Mouse (Mus musculus): ENCODE measurements around the gene Manf. TPM values are rescaled to one million over a fixed set of nuclear protein-coding genes. Genes with fewer than 3 reads are reported as not detected.

The Manf gene
- polyA plus RNA-seq, 1 experiment from 2014 or later: 249 TPM

DNA sequence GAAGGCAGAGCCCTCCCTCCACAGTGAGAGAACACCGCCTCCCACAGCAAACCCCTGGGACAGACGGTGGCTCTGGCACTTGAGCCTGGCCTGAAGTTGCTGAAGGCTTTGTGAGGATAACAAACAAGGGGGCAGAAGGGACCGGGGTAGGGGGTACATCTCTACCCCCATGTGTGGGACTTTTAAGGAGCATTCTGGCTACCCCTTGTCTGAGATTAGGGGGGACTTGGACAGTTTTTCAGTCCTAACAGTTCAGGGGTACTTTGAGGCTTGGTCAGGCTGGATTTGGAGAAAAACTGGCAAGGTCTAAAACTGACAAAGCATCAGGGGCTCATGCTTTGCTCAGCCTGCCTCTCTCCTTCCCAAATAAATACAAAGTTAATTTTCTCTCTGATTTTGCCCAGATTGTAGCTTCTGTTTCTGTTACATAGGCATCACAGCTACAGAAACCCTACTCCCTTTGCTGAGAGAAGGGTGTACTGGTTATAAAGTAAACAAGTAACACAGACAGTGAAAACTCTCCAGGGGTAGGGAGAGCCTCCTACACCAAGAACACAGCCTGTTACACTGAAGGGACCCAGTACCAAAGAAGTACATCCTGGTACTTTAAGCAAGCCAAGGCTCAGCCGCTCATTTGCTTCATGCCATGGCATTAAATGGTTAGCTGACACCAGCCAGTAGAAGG is 10.6 kb downstream of the Manf start:
- Histone ChIP-seq H3K36me3 (replicated peaks) (peaks cover 97% of the 10 kb centered on the region), H3K4me1 (peaks cover 52% of the 10 kb centered on the region), H3K27ac (no peak overlapping the region), H3K27me3 (ENCODE audit: poor library complexity, severe bottlenecking) (no peaks in the 10 kb centered on the region), H3K9me3 (no peaks in the 10 kb centered on the region), H3K4me3 (no peak overlapping the region)
- DNase-seq (ENCODE audit: extremely low spot score, low spot score): no peak
- WGBS: 72% methylated on average over 4 of the region's 4 CpGs

DNA sequence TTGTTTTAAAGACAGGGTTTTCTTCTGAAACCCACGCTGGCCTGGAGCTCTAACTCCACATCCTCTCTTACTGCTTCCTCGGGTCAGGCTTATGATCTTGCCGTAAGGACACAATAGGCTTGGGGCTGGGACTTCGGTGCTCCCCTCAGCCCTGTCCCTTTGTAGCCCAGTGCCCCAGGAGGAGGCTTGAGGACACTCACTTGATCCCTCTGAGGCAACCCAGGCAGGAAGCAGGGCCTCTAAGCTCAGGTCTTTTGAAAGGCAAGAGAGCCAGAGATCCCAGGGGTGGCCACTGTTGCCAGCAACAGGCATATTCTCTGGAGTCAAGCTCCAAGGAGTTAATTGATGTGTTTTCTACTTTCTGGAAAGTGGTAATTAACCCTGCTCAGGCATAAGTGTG is 12.3 kb downstream of the Manf start:
- WGBS: 65% methylated on average over 4 of the region's 4 CpGs
- Histone ChIP-seq H3K27ac (no peak overlapping the region), H3K4me1 (peaks cover 36% of the 10 kb centered on the region), H3K9me3 (no peaks in the 10 kb centered on the region), H3K4me3 (no peak overlapping the region), H3K27me3 (ENCODE audit: poor library complexity, severe bottlenecking) (no peaks in the 10 kb centered on the region), H3K36me3 (replicated peaks) (peaks cover 98% of the 10 kb centered on the region)
- no peak for DNase-seq (ENCODE audit: extremely low spot score, low spot score)

DNA sequence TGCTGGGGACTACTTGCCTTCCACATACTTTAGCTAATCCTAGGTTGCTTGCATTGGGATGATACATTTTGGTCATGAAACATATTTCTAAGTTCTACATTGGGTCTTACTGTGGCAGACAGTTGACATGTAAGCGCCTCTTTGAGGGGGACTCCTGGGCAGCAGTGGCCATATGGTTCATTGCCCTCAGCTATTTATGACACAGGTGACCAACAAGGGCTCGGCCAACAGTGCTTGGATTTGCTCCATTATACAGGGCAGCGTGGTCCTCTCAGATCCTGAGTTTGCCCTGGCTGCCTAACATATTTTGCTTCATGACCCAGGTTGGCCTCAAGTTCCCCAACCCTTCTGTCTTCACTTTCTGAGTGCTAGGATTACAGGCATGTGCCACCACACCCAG is 15.1 kb downstream of the Manf start:
- H3K36me3 ChIP-seq (replicated peaks): peaks cover 94% of the 10 kb centered on the region
- no peaks in the 10 kb centered on the region for H3K9me3 ChIP-seq
- no peaks in the 10 kb centered on the region for H3K27me3 ChIP-seq (ENCODE audit: poor library complexity, severe bottlenecking)
- 90% methylated on average over 3 of the region's 3 CpGs for WGBS
- H3K4me3 ChIP-seq: no peak overlapping the region
- peaks cover 8% of the 10 kb centered on the region for H3K4me1 ChIP-seq
- no peak for DNase-seq (ENCODE audit: extremely low spot score, low spot score)
- no peak overlapping the region for H3K27ac ChIP-seq

DNA sequence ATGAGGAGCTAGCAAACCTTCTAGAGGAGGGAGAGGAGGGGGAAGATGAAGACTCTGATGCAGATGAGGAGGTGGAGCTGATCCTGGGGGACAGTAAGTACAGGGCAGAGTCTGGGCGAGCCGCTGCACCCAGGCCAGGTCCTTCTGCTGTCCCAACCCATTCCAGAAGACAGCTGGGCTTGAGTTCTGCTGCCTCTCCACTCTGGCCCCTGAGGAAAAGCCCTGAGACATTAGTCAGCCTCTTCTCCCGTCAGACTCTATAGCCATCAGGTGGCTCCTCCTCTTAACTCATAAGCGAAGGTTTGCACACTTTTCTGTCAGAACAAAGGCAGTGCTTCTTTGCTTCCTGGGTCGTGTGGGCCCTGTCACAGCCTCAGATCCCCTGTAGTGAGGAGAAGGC is 17.6 kb downstream of the Manf start:
- 91% methylated on average over 5 of the region's 5 CpGs for WGBS
- Histone ChIP-seq H3K4me1 (no peaks in the 10 kb centered on the region), H3K9me3 (no peaks in the 10 kb centered on the region), H3K36me3 (replicated peaks) (peaks cover 91% of the 10 kb centered on the region), H3K27ac (no peak overlapping the region), H3K27me3 (ENCODE audit: poor library complexity, severe bottlenecking) (no peaks in the 10 kb centered on the region), H3K4me3 (no peak overlapping the region)
- DNase-seq (ENCODE audit: extremely low spot score, low spot score): no peak

DNA sequence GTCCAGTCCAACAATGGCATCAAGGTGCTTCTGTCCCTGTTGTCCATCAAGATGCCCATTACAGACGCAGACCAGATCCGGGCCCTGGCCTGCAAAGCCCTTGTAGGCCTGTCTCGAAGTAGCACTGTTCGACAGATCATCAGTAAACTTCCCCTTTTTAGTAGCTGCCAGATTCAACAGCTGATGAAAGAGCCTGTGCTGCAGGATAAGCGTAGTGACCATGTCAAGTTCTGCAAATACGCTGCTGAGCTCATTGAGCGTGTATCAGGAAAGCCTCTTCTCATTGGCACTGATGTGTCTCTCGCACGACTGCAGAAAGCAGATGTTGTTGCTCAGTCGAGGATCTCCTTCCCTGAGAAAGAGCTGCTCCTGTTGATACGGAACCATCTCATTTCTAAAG is 33.7 kb downstream of the Manf start:
- DNase-seq (ENCODE audit: extremely low spot score, low spot score): no peak
- 95% methylated on average over 11 of the region's 11 CpGs for WGBS
- no peaks in the 10 kb centered on the region for H3K9me3 ChIP-seq
- peaks cover 100% of the 10 kb centered on the region for H3K36me3 ChIP-seq (replicated peaks)
- no peaks in the 10 kb centered on the region for H3K4me1 ChIP-seq
- no peaks in the 10 kb centered on the region for H3K27me3 ChIP-seq (ENCODE audit: poor library complexity, severe bottlenecking)
- H3K27ac ChIP-seq: no peak overlapping the region
- H3K4me3 ChIP-seq: no peak overlapping the region

DNA sequence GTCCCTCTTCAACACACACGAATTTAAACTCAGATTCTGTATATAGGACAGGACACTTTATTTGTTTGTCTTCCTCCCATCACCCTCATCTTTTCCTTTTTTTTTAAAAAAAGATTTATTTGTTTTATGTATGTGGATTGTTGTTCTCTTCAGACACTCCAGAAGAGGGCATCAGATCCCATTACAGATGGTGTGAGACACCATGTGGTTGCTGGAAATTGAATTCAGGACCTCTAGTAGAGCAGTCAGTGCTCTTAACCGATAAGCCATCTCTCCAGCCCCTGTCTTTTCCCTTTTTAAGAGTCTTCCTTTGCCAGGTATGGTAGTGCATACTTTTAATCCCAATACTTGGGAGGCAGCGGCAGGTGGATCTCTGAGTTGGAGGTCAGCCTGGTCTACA is 35.1 kb downstream of the Manf start:
- no peak for DNase-seq (ENCODE audit: extremely low spot score, low spot score)
- Histone ChIP-seq H3K27me3 (ENCODE audit: poor library complexity, severe bottlenecking) (no peaks in the 10 kb centered on the region), H3K9me3 (no peaks in the 10 kb centered on the region), H3K4me1 (no peaks in the 10 kb centered on the region), H3K27ac (no peak overlapping the region), H3K4me3 (no peak overlapping the region), H3K36me3 (replicated peaks) (peaks cover 99% of the 10 kb centered on the region)
- 91% methylated on average over 3 of the region's 3 CpGs for WGBS

DNA sequence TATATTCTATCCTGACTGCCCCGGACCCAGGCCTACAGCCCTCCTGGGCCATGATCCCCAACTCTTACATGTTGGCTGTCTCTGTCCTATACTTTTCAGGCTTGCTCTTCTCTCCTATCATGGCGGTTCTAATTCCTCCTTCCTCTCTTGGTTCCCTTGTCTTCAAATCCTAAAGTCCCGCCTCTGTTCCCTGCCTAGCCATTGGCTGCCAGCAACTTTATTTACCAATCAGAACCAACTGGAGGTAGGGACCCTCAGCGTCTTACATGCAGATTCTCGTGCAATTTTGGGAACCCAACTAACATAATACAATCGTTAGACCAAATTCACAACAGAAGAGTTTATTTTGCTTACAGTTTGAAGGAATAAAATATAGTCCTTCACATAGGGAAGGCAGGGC is 49.0 kb downstream of the Manf start:
- peaks cover 96% of the 10 kb centered on the region for H3K36me3 ChIP-seq (replicated peaks)

DNA sequence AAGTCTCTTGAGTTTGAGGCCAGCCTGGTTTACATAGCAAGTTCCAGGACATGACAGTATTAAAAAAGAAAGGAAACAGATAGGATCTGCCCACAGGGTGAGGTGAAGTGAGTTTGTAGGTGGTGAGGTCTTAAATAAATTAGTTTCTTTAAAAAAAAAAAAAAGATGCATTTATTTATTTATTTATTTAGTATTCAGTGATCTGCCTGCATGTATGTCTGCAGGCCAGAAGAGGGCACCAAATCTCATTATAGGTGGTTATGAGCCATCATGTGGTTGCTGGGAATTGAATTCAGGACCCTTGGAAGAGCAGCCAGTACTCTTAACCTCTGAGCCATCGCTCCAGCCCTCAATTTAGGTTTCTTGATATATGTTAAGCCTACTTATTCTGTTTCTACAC is 51.2 kb downstream of the Manf start:
- Histone ChIP-seq H3K27ac (no peak overlapping the region), H3K4me3 (no peak overlapping the region), H3K27me3 (ENCODE audit: poor library complexity, severe bottlenecking) (no peaks in the 10 kb centered on the region), H3K9me3 (no peaks in the 10 kb centered on the region), H3K36me3 (replicated peaks) (peaks cover 100% of the 10 kb centered on the region), H3K4me1 (no peaks in the 10 kb centered on the region)
- no peak for DNase-seq (ENCODE audit: extremely low spot score, low spot score)
- 93% methylated on average over 1 of the region's 1 CpGs for WGBS

More for the DNA sequence above, 49.0 kb downstream of the Manf start:
- WGBS: 96% methylated on average over 6 of the region's 6 CpGs
- Histone ChIP-seq H3K27me3 (ENCODE audit: poor library complexity, severe bottlenecking) (no peaks in the 10 kb centered on the region), H3K4me1 (no peaks in the 10 kb centered on the region), H3K4me3 (no peak overlapping the region), H3K27ac (no peak overlapping the region), H3K9me3 (no peaks in the 10 kb centered on the region)
- no peak for DNase-seq (ENCODE audit: extremely low spot score, low spot score)

DNA sequence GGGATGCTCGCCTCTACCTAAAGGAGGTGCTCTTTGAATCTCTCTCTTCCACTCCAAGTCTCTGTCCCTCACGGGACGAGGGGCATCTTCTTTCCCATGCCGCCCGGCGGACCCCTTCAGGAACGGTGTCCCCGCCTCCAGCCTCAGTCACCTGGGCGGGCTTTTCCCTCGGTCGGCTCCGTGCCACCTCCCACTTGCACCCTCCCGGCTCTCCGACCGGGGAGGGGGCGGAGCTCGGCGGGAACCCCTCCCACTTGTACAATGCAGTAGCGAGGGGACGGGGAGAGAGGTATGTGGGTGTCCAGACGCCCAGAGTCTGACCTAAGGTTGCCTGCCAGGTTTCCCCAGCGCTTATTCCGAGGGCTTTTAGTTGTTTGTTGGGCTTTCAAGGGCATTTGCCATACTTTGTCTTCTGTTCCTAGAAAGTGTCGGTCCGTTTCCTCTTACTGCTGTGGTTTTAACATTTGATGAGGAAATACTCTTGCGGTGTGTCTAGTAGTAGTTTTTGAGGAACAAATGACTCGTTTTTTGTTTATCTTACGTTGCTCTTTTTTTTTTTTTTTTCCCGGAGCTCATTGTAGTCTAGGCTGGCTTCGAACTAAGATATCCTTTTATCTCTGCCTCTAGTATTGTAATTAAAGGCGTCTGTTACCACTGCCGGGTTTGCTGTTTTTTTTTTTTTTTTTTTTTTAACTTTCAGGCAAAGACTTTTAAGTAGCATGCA is 69.2 kb downstream of the Manf start:
- H3K27me3 ChIP-seq (ENCODE audit: poor library complexity, severe bottlenecking): no peaks in the 10 kb centered on the region

DNA sequence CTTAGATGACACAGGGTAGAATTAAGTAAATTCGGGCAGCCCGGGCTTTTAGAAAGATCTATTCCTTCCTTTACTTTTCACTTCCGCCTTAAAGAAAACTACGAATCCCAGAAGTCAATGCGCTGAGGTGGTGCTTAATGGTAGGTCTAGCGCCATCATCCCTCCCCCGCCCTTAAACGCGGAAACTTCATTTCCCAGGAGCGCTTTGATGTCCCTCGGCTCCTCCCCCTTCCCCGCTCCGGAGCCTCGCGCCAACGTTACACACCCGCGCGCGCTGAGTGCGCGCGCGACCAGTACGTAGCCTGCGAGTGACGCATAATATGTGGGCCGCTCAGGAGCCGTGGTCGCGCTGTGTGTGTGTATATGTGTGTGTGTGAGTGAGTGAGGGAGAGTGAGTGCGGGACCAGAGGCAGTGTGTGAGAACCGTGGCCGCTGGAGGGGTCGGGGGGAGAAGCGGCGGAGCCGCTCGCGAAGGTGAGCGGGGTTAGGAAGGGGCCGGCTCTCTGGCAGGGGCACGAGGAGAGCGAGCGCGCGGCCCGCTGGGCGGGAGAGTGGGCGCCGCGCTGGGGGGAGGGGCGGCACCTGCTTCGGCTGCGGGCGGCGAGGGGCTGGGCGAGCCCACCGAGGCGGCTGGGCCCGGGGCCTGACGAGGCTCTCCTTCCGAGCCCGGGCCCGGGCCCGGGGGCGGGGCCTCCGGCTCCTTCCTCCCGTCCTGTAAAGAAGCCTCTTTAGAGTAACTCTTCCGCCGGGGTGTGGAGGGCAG is 70.0 kb downstream of the Manf start, which contains the start of gene Dcaf1:
Gene Dcaf1, plus strand, starts transcription at position 257 of the 763 bp plus-strand sequence.
- Histone ChIP-seq H3K9me3 (no peaks in the 10 kb centered on the region), H3K27me3 (ENCODE audit: poor library complexity, severe bottlenecking) (no peaks in the 10 kb centered on the region), H3K27ac (peak within 1 kb of the TSS; percentile 96), H3K36me3 (replicated peaks) (peaks cover 7% of the 10 kb centered on the region; the same call in 1 of the 2 replicates), H3K4me3 (peak within 1 kb of the TSS; percentile 92), H3K4me1 (peaks cover 3% of the 10 kb centered on the region; the same call in 1 of the 2 replicates)
- peak; percentile 93 for DNase-seq (ENCODE audit: extremely low spot score, low spot score)
- under 1% methylated on average over 70 of the region's 71 CpGs for WGBS

More for the DNA sequence above, 69.2 kb downstream of the Manf start:
- DNase-seq (ENCODE audit: extremely low spot score, low spot score): peak; percentile 85
- Histone ChIP-seq H3K4me1 (peaks cover 3% of the 10 kb centered on the region; the same call in 1 of the 2 replicates), H3K36me3 (replicated peaks) (peaks cover 14% of the 10 kb centered on the region; the same call in 1 of the 2 replicates), H3K9me3 (no peaks in the 10 kb centered on the region), H3K27ac (peak overlapping the region; percentile 96), H3K4me3 (peak overlapping the region; percentile 92)
- WGBS: 4% methylated on average over 32 of the region's 32 CpGs

DNA sequence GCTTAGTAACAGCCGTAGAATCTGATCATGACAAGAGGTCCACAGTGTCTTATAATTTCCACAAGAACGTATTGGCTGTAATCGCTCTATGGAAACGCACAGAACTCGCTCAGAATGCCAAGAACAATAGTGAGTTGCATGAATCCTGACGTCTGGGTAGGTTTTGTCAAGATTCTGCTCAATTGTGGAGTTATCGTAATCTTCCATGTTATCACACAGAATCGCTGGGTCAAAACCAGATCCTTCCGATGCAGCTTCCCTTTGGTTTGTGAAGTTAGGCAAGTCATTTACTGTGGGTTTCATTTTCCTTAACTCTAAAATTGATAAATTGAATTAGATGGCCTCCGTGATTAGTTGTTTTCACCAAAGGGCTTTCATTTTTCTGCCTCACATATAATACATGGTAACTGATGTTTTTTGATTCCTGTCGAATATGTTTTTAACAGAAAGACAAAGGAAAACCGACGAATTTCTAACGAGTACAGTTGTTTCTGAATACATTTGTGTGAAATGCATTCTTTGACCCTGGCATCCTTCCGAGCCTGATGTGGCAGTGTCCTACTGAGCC is 70.6 kb downstream of the Manf start:
- Histone ChIP-seq H3K4me3 (peak overlapping the region; percentile 92), H3K27ac (peak overlapping the region; percentile 96), H3K27me3 (ENCODE audit: poor library complexity, severe bottlenecking) (no peaks in the 10 kb centered on the region), H3K36me3 (replicated peaks) (peaks cover 7% of the 10 kb centered on the region; the same call in 1 of the 2 replicates), H3K4me1 (peaks cover 3% of the 10 kb centered on the region; the same call in 1 of the 2 replicates), H3K9me3 (no peaks in the 10 kb centered on the region)
- DNase-seq (ENCODE audit: extremely low spot score, low spot score): no peak
- 56% methylated on average over 15 of the region's 15 CpGs for WGBS

DNA sequence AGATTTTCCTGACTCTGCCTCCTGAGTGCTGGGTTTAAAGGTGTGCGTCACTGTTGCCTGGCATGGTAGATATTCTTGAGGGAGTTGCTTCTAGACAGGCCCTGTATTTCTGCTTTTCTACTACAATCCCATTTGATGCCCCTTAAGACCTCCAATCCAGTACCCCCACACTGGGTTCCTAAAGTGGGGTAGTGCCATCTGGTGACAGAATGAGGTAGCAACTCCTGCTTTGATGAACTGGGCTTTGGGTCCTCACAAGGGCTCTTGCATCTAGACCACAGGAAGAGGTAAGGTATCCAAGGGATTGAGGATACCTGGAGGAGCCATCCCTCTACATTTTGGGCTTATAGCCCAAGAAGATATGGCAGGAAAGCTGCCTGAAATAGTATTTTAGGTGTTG is 72.6 kb downstream of the Manf start:
- Histone ChIP-seq H3K4me3 (no peak overlapping the region), H3K4me1 (peaks cover 3% of the 10 kb centered on the region; the same call in 1 of the 2 replicates), H3K27me3 (ENCODE audit: poor library complexity, severe bottlenecking) (no peaks in the 10 kb centered on the region), H3K36me3 (replicated peaks) (peaks cover 3% of the 10 kb centered on the region; the same call in 1 of the 2 replicates), H3K9me3 (no peaks in the 10 kb centered on the region), H3K27ac (no peak overlapping the region)
- no peak for DNase-seq (ENCODE audit: extremely low spot score, low spot score)
- 91% methylated on average over 1 of the region's 1 CpGs for WGBS

Data from forebrain, embryonic 10.5 days (tissue).